Mouse (Mus musculus) CD4-positive naive resting alpha-beta T cell, adult 57 days (primary cell): Measurements from ENCODE around the gene 3110018I06Rik. TPM values are rescaled to one million over a fixed set of nuclear protein-coding genes. Genes with fewer than 3 reads are reported as not detected.

Experiments used
- total RNA-seq: library from RNA; stranded (reverse); gene quantifications from one replicate; pipeline ENCODE4 v1.2.4, GENCODE M21; 2023

3110018I06Rik gene
- total RNA-seq: not detected

GRCm38 (mm10) chr12:107488371-107488770, at the start of gene 3110018I06Rik:
3110018I06Rik (plus strand) TSS chr12:107488632.

